Mouse (Mus musculus): Measurements from ENCODE around the gene Ceacam9. TPM values are rescaled to one million over a fixed set of nuclear protein-coding genes. Genes with fewer than 3 reads are reported as not detected.

Ceacam9 gene
- total and polyA plus RNA-seq, 3 experiments = not detected

DNA sequence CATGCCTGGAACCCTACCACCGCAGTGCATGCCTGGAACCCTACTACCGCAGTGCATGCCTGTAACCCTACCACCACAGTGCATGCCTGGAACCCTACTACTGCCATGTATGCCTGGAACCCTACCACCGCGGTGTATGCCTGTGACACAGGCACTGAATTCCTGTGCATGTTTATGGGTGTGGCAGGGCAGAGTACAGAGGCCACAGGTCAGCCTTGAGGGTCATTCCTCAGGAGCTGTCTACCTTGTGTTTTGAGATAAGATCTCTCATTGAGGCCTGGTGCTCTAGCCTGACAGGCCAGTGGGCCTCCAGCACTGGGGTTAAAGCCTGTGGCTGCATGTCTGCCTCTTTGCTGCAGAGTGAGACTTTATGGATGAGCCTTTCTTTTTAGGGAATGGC is 23.6 kb downstream of the Ceacam9 start:
- no peaks in the 10 kb centered on the region for H3K27me3 ChIP-seq (ENCODE audit: control insufficient read depth in 1 of 2, insufficient read depth in 2 of 2, low read length in 2 of 2)
- no peaks in the 10 kb centered on the region; a peak in 1 of 4 replicates for H3K36me3 ChIP-seq (ENCODE audit: control insufficient read depth in 1 of 2, insufficient read depth in 2 of 2, low read length in 2 of 2)
- no peak overlapping the region for H3K4me3 ChIP-seq (ENCODE audit: control insufficient read depth in 1 of 2, insufficient read depth in 1 of 2, low read depth in 2 of 2, low read length in 2 of 2)
- DNase-seq (ENCODE audit: low read depth, low spot score) = no peak
- no peak overlapping the region for H3K27ac ChIP-seq (ENCODE audit: control insufficient read depth, low read depth, low read length)
- H3K9ac ChIP-seq (ENCODE audit: control insufficient read depth, low read depth, low read length, poor library complexity, severe bottlenecking) = no peak overlapping the region
- no peaks in the 10 kb centered on the region for H3K9me3 ChIP-seq (replicated peaks; ENCODE audit: insufficient read depth, low read length)
- H3K79me2 ChIP-seq (ENCODE audit: control insufficient read depth, insufficient read depth, low read length, poor library complexity) = peaks cover 6% of the 10 kb centered on the region; the same call in 1 of the 2 replicates
- no peaks in the 10 kb centered on the region for H3K4me1 ChIP-seq (ENCODE audit: control insufficient read depth in 1 of 2, insufficient read depth in 2 of 2, low read length in 2 of 2)
- TF ChIP-seq USF1 (IDR thresholded peaks at IDR 0.05; ENCODE audit: low read depth, low read length) = no peak
- no peak for TF ChIP-seq NELFE (IDR thresholded peaks at IDR 0.05; ENCODE audit: low read depth, low read length)
- no peak for TF ChIP-seq MAZ (IDR thresholded peaks at IDR 0.05; ENCODE audit: low read depth, low read length)
- no peak for TF ChIP-seq NRF1 (IDR thresholded peaks at IDR 0.05; ENCODE audit: insufficient read depth, low read depth, low read length, poor library complexity, severe bottlenecking)
- no peak for TF ChIP-seq ZKSCAN1 (IDR thresholded peaks at IDR 0.05; ENCODE audit: low read depth, low read length)

DNA sequence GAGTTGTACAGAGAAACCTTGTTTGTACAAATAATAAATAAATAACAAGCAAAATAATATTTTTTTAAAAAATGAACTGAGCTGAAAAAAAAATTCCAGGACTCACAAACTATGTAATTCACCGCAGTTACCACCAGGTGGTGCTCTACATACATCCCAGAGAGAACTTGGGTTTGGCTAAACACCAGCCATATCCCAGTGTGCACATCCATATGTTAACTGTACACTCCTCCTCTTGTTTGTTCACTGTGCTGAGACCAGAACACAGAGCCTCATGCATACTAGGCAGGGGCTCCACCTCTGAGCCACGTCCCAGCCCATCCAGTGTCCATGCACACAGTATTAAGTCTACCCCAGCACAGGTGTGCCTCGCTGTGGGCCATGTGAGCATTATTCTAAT is 24.4 kb downstream of the Ceacam9 start:
- no peaks in the 10 kb centered on the region; a peak in 1 of 4 replicates for H3K36me3 ChIP-seq (ENCODE audit: control insufficient read depth in 1 of 2, insufficient read depth in 2 of 2, low read length in 2 of 2)
- peak; percentile 78 for DNase-seq (ENCODE audit: low read depth, low spot score)

DNA sequence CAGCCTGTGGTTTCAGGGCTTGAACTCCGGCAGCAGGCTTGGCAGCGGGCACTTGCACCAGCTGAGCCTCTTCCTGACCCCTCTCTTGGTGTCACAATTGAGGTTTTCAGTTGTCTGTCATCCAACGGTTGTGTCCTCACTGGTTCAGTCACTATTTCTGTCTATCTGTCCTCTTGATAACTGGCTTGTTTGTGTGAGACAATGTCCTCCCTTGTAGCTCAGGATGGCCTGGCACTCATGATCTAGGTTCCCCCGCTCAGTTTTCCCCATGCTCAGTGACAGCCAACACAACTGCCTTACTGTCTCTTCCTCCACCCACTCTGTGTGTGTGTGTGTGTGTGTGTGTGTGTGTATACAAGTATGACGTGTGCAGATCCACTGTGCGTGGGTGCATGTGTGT is 25.9 kb downstream of the Ceacam9 start:
- no peaks in the 10 kb centered on the region for H3K27me3 ChIP-seq (ENCODE audit: control insufficient read depth in 1 of 2, insufficient read depth in 2 of 2, low read length in 2 of 2)
- H3K27ac ChIP-seq (ENCODE audit: control insufficient read depth, low read depth, low read length) = no peak overlapping the region
- H3K79me2 ChIP-seq (ENCODE audit: control insufficient read depth, insufficient read depth, low read length, poor library complexity) = no peaks in the 10 kb centered on the region
- H3K9ac ChIP-seq (ENCODE audit: control insufficient read depth, low read depth, low read length, poor library complexity, severe bottlenecking) = no peak overlapping the region
- H3K4me3 ChIP-seq (ENCODE audit: control insufficient read depth in 1 of 2, insufficient read depth in 1 of 2, low read depth in 2 of 2, low read length in 2 of 2) = no peak overlapping the region
- no peaks in the 10 kb centered on the region for H3K4me1 ChIP-seq (ENCODE audit: control insufficient read depth in 1 of 2, insufficient read depth in 2 of 2, low read length in 2 of 2)
- no peaks in the 10 kb centered on the region; a peak in 1 of 4 replicates for H3K36me3 ChIP-seq (ENCODE audit: control insufficient read depth in 1 of 2, insufficient read depth in 2 of 2, low read length in 2 of 2)
- no peaks in the 10 kb centered on the region for H3K9me3 ChIP-seq (replicated peaks; ENCODE audit: insufficient read depth, low read length)
- DNase-seq (ENCODE audit: low read depth, low spot score) = no peak
- TF ChIP-seq MYC (IDR thresholded peaks at IDR 0.05; ENCODE audit: low read depth, low read length) = no peak
- TF ChIP-seq E2F4 (IDR thresholded peaks at IDR 0.05; ENCODE audit: borderline replicate concordance, low read depth, low read length) = no peak
- TF ChIP-seq USF2 (IDR thresholded peaks at IDR 0.05; ENCODE audit: borderline replicate concordance in 1 of 2, insufficient read depth in 1 of 2, low read depth in 1 of 2, low read length in 2 of 2) = no peak
- no peak for TF ChIP-seq MXI1 (IDR thresholded peaks at IDR 0.05; ENCODE audit: low read depth, low read length)
- TF ChIP-seq ZNF384 (IDR thresholded peaks at IDR 0.05; ENCODE audit: low read depth, low read length) = no peak
- TF ChIP-seq ZKSCAN1 (IDR thresholded peaks at IDR 0.05; ENCODE audit: low read depth, low read length) = no peak
- TF ChIP-seq CHD2 (IDR thresholded peaks at IDR 0.05; ENCODE audit: low read length) = no peak
- TF ChIP-seq TCF12 (IDR thresholded peaks at IDR 0.05; ENCODE audit: low read depth, low read length) = no peak
- no peak for TF ChIP-seq CHD1 (IDR thresholded peaks at IDR 0.05; ENCODE audit: low read depth, low read length)
- no peak for TF ChIP-seq MAFK (IDR thresholded peaks at IDR 0.05; ENCODE audit: borderline replicate concordance, low read depth, low read length)
- TF ChIP-seq POLR2A (IDR thresholded peaks at IDR 0.05; ENCODE audit: control insufficient read depth in 1 of 2, insufficient read depth in 1 of 2, low read depth in 1 of 2, low read length in 2 of 2, poor library complexity in 1 of 2) = no peak
- no peak for TF ChIP-seq HCFC1 (IDR thresholded peaks at IDR 0.05; ENCODE audit: low read depth, low read length)
- TF ChIP-seq ETS1 (IDR thresholded peaks at IDR 0.05; ENCODE audit: low read depth, low read length) = no peak
- no peak for TF ChIP-seq ZMIZ1 (IDR thresholded peaks at IDR 0.05; ENCODE audit: low read depth, low read length)
- TF ChIP-seq POLR2AphosphoS5 (IDR thresholded peaks at IDR 0.05; ENCODE audit: borderline replicate concordance, low read depth, low read length) = no peak
- TF ChIP-seq KAT2A (conservative IDR thresholded peaks at IDR 0.05; ENCODE audit: low read depth, low read length) = no peak
- no peak for TF ChIP-seq POLR2AphosphoS2 (IDR thresholded peaks at IDR 0.05; ENCODE audit: low read length)
- no peak for TF ChIP-seq GABPA (IDR thresholded peaks at IDR 0.05; ENCODE audit: low read depth, low read length)

More for the DNA sequence above, 24.4 kb downstream of the Ceacam9 start:
- H3K79me2 ChIP-seq (ENCODE audit: control insufficient read depth, insufficient read depth, low read length, poor library complexity) = peaks cover 2% of the 10 kb centered on the region; the same call in 1 of the 2 replicates
- H3K27ac ChIP-seq (ENCODE audit: control insufficient read depth, low read depth, low read length) = no peak overlapping the region
- peak; percentile 90 for TF ChIP-seq ZNF384 (IDR thresholded peaks at IDR 0.05; ENCODE audit: low read depth, low read length)
- TF ChIP-seq SMC3 (IDR thresholded peaks at IDR 0.05; ENCODE audit: low read depth, low read length) = peak; percentile 73
- TF ChIP-seq E2F4 (IDR thresholded peaks at IDR 0.05; ENCODE audit: borderline replicate concordance, low read depth, low read length) = no peak
- TF ChIP-seq RAD21 (IDR thresholded peaks at IDR 0.05; ENCODE audit: low read depth, low read length) = peak; percentile 81
- no peak for TF ChIP-seq MAZ (IDR thresholded peaks at IDR 0.05; ENCODE audit: low read depth, low read length)
- 0 out of 2 replicates have a peak, but pooled peaks have one; percentile 13 for TF ChIP-seq BHLHE40 (IDR thresholded peaks at IDR 0.05; ENCODE audit: borderline replicate concordance, low read depth, low read length)
- no peak for TF ChIP-seq NRF1 (IDR thresholded peaks at IDR 0.05; ENCODE audit: insufficient read depth, low read depth, low read length, poor library complexity, severe bottlenecking)
- TF ChIP-seq TBP (IDR thresholded peaks at IDR 0.05; ENCODE audit: low read depth, low read length) = no peak
- TF ChIP-seq ZC3H11A (IDR thresholded peaks at IDR 0.05; ENCODE audit: low read depth, low read length) = peak; percentile 69
- peak; percentile 48 to 86 (median 86) for TF ChIP-seq CTCF (IDR thresholded peaks at IDR 0.05 in 2 of 3, conservative IDR thresholded peaks at IDR 0.05 in 1 of 3; ENCODE audit: control insufficient read depth in 1 of 3, insufficient read depth in 1 of 3, low read depth in 2 of 3, low read length in 3 of 3, poor library complexity in 1 of 3, severe bottlenecking in 1 of 3)
- no peaks in the 10 kb centered on the region for H3K4me1 ChIP-seq (ENCODE audit: control insufficient read depth in 1 of 2, insufficient read depth in 2 of 2, low read length in 2 of 2)
- H3K9ac ChIP-seq (ENCODE audit: control insufficient read depth, low read depth, low read length, poor library complexity, severe bottlenecking) = no peak overlapping the region
- no peaks in the 10 kb centered on the region for H3K27me3 ChIP-seq (ENCODE audit: control insufficient read depth in 1 of 2, insufficient read depth in 2 of 2, low read length in 2 of 2)
- H3K9me3 ChIP-seq (replicated peaks; ENCODE audit: insufficient read depth, low read length) = no peaks in the 10 kb centered on the region
- no peak overlapping the region for H3K4me3 ChIP-seq (ENCODE audit: control insufficient read depth in 1 of 2, insufficient read depth in 1 of 2, low read depth in 2 of 2, low read length in 2 of 2)
